Mouse (Mus musculus) myocyte (in vitro differentiated cells): ENCODE measurements at regions not wholly inside any gene's neighbourhood (a gene's known extent, or its start where the extent isn't known, plus 50 kb on each side); places are given as distances from the start of the nearest gene placed in this dataset.

Experiments
- H3K27me3 ChIP-seq: one replicate; pipeline ENCODE4 v1.6.1; 2011; ENCODE audit not compliant: control insufficient read depth, insufficient read depth, insufficient read length
- H3K36me3 ChIP-seq: one replicate; pipeline ENCODE4 v1.6.1; 2011; ENCODE audit not compliant: control insufficient read depth, insufficient read depth
- H3K4me2 ChIP-seq: one replicate; pipeline ENCODE4 v1.6.1; 2011; ENCODE audit warnings: low read depth, control low read depth
- H3K4me3 ChIP-seq: one replicate; pipeline ENCODE4 v1.5.1; 2011; ENCODE audit warnings: mild to moderate bottlenecking, control low read depth, moderate library complexity
- H3K79me2 ChIP-seq: one replicate; pipeline ENCODE4 v1.6.1; 2011; ENCODE audit not compliant: control insufficient read depth, insufficient read depth
- H3ac ChIP-seq: one replicate; pipeline ENCODE4 v1.6.1; 2011; ENCODE audit not compliant: control insufficient read depth, insufficient read length
- CEBPB ChIP-seq: IDR thresholded peaks from 2 replicates; pipeline ENCODE4 v1.6.1; 2011; ENCODE audit warnings: mild to moderate bottlenecking, moderate library complexity; ENCODE audit not compliant: poor library complexity, insufficient read depth, severe bottlenecking
- E2F4 ChIP-seq: IDR thresholded peaks from one replicate; pipeline ENCODE4 v1.6.1; 2011; ENCODE audit warnings: mild to moderate bottlenecking, control low read depth, moderate library complexity; ENCODE audit not compliant: insufficient read depth
- MAX ChIP-seq: IDR thresholded peaks from one replicate; pipeline ENCODE4 v1.6.1; 2011; ENCODE audit warnings: low read depth, mild to moderate bottlenecking, control low read depth
- MYOD1 ChIP-seq, 3 experiments: IDR thresholded peaks; one replicate each; pipeline ENCODE4 v1.6.1; 2011; ENCODE audit warnings: control low read depth in 2 of 3, low read depth in 2 of 3, mild to moderate bottlenecking in 2 of 3, moderate library complexity in 1 of 3; ENCODE audit not compliant: insufficient read length in 2 of 3, control insufficient read depth in 1 of 3
- MYOG ChIP-seq, 3 experiments: IDR thresholded peaks; one replicate each; pipeline ENCODE4 v1.6.1; 2011; ENCODE audit warnings: control low read depth in 2 of 3, low read depth in 2 of 3, mild to moderate bottlenecking in 2 of 3; ENCODE audit not compliant: insufficient read length in 2 of 3, control insufficient read depth in 1 of 3, insufficient read depth in 1 of 3
- POLR2A ChIP-seq: IDR thresholded peaks from one replicate; pipeline ENCODE4 v1.6.1; 2011; ENCODE audit warnings: low read depth, mild to moderate bottlenecking, control low read depth, moderate library complexity; ENCODE audit not compliant: insufficient read length
- POLR2AphosphoS2 ChIP-seq: IDR thresholded peaks from one replicate; pipeline ENCODE4 v1.6.1; 2011; ENCODE audit warnings: low read depth, control low read depth; ENCODE audit not compliant: insufficient read length
- REST ChIP-seq: IDR thresholded peaks from one replicate; pipeline ENCODE4 v1.6.1; 2011; ENCODE audit warnings: mild to moderate bottlenecking, control low read depth, moderate library complexity; ENCODE audit not compliant: insufficient read depth, insufficient read length
- SRF ChIP-seq: IDR thresholded peaks from one replicate; pipeline ENCODE4 v1.6.1; 2011; ENCODE audit warnings: low read depth; ENCODE audit not compliant: control insufficient read depth, insufficient read length
- TCF12 ChIP-seq: IDR thresholded peaks from one replicate; pipeline ENCODE4 v1.6.1; 2011; ENCODE audit warnings: mild to moderate bottlenecking, control low read depth; ENCODE audit not compliant: poor library complexity, insufficient read depth, severe bottlenecking
- TCF3 ChIP-seq: IDR thresholded peaks from one replicate; pipeline ENCODE4 v1.6.1; 2011; ENCODE audit warnings: low read depth, control low read depth; ENCODE audit not compliant: insufficient read length
- USF1 ChIP-seq: IDR thresholded peaks from one replicate; pipeline ENCODE4 v1.6.1; 2011; ENCODE audit warnings: low read depth, mild to moderate bottlenecking, control low read depth, moderate library complexity

DNA sequence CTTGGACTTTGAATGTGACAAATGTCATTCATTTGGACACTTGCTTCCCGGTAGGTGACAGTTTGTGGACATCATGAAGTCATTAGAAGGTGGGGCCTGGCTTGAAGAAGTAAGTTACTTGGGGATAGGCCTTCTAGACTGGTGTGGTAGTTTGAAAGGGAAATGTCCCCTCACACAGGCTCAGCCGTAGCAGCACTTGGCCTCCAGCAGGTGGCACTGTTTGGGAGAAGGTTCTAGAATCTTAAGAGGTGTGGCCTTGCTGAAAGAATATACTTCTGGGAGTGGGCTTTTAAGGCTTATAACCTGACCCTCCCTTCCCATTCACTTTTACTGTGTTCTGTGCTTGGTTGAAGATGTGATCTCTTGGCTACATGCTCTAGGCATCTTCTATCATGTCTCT lies 331.5 kb upstream of the Tmem132c start:
- Histone ChIP-seq H3K79me2 (no peaks in the 10 kb centered on the region), H3K36me3 (no peaks in the 10 kb centered on the region), H3ac (no peak overlapping the region), H3K27me3 (no peaks in the 10 kb centered on the region), H3K4me2 (no peak overlapping the region), H3K4me3 (no peak overlapping the region)
- no peak for TF ChIP-seq MYOD1 (IDR thresholded peaks at IDR 0.05; ENCODE audit: control insufficient read depth in 1 of 3, insufficient read length in 2 of 3, low read depth in 2 of 3)
- no peak for TF ChIP-seq CEBPB
- TF ChIP-seq POLR2A = no peak
- TF ChIP-seq E2F4 = no peak
- no peak for TF ChIP-seq REST
- TF ChIP-seq MAX = no peak
- no peak for TF ChIP-seq POLR2AphosphoS2
- TF ChIP-seq USF1 = no peak
- TF ChIP-seq TCF3 = no peak
- no peak for TF ChIP-seq MYOG (IDR thresholded peaks at IDR 0.05; ENCODE audit: control insufficient read depth in 1 of 3, insufficient read depth in 1 of 3, insufficient read length in 2 of 3, low read depth in 2 of 3)
- TF ChIP-seq SRF = no peak
- TF ChIP-seq TCF12 = no peak

DNA sequence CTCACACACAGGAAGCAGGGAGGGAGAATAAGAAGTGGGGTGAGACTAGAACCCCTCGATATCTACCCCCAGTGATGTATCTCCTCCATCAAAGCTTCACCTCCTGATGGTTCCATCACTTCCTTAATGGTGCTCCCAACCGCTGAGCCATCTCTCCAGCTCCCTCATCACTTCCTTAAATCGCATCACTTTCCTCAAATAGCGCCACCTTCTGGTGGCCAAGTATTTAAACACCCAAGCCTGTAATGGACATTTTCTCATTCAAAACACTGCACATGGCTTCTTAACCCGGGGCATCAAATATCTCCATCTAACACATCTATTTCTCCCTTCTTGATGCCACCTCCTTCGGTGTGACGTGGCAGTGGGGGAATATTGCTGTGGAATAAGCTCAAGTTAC lies 324.3 kb upstream of the Tmem132c start:
- Histone ChIP-seq H3K27me3 (no peaks in the 10 kb centered on the region), H3K4me3 (no peak overlapping the region), H3K36me3 (no peaks in the 10 kb centered on the region), H3K79me2 (no peaks in the 10 kb centered on the region), H3ac (no peak overlapping the region), H3K4me2 (no peak overlapping the region)
- TF ChIP-seq SRF (no peak), E2F4 (no peak)

DNA sequence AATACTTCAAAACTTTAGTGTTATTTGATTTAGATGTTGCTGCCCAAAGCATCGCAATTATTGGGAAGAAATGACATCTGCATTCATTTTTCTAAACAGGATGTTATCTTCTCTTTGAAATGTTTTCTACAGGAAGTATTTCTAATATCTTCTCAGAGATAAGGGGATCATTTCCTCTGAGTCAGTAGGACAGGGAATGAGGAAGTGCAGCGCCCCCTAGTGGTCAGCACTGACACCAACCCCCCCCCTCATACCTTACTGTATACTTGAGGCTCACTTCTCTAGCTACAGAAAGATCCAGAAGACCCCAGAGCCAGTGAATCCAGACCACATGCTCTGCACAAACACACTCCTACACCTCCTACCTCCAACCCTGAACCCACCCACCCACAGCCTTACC lies 308.1 kb upstream of the Tmem132c start:
- Histone ChIP-seq H3K36me3 (no peaks in the 10 kb centered on the region), H3K27me3 (no peaks in the 10 kb centered on the region), H3K4me3 (no peak overlapping the region), H3K79me2 (no peaks in the 10 kb centered on the region), H3K4me2 (no peak overlapping the region), H3ac (no peak overlapping the region)
- TF ChIP-seq SRF = no peak
- TF ChIP-seq MYOG (IDR thresholded peaks at IDR 0.05; ENCODE audit: control insufficient read depth in 1 of 3, insufficient read depth in 1 of 3, insufficient read length in 2 of 3, low read depth in 2 of 3) = no peak
- no peak for TF ChIP-seq REST
- no peak for TF ChIP-seq MAX
- TF ChIP-seq CEBPB = no peak
- no peak for TF ChIP-seq TCF12
- no peak for TF ChIP-seq POLR2A
- no peak for TF ChIP-seq POLR2AphosphoS2
- TF ChIP-seq MYOD1 (IDR thresholded peaks at IDR 0.05; ENCODE audit: control insufficient read depth in 1 of 3, insufficient read length in 2 of 3, low read depth in 2 of 3) = no peak
- no peak for TF ChIP-seq USF1
- no peak for TF ChIP-seq TCF3
- TF ChIP-seq E2F4 = no peak

DNA sequence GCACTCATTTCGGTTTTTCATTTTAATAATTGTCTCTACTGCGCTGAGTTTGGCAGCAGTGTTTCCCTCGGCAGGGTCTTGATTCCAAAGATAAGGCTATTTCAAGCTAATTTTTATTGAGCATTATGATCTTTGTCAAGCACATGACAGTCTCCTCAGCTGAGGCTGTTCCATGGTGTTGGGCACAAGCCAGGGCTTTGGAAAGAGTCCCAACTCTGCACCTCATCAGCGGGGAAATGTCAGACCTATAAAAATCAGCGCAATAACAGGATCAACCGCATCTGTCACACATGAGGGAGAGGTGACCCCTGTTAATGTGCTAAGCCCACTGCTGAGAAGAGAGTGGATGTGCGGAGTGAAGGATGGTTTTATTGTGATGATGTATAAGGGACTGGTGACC lies 296.7 kb upstream of the Tmem132c start:
- Histone ChIP-seq H3K27me3 (no peaks in the 10 kb centered on the region), H3K36me3 (no peaks in the 10 kb centered on the region), H3K4me2 (no peak overlapping the region), H3K4me3 (no peak overlapping the region), H3K79me2 (no peaks in the 10 kb centered on the region), H3ac (no peak overlapping the region)
- TF ChIP-seq TCF3 = no peak
- no peak for TF ChIP-seq POLR2A
- TF ChIP-seq MYOD1 (IDR thresholded peaks at IDR 0.05; ENCODE audit: control insufficient read depth in 1 of 3, insufficient read length in 2 of 3, low read depth in 2 of 3) = no peak

DNA sequence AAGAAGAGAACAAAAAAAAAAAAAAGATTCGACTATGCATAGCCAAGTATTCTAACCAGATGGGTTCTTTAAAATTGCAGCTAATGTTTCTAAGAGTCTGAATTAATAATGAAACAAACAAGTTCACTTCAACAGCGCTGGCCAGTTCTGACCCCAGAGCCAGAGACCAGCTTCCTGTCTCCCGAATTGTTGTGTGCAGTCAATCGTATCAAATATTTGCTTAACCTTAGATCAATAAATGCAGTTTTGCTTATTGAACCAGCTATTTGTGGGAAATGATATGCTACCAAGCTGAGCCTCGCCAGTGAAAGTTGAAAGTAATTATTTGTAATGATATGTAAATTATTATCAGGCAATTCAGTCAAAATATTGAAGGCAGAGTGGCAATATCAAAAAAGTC lies 287.4 kb upstream of the Tmem132c start:
- H3ac ChIP-seq = no peak overlapping the region
- no peak overlapping the region for H3K4me3 ChIP-seq
- H3K36me3 ChIP-seq = no peaks in the 10 kb centered on the region
- TF ChIP-seq SRF (no peak), MYOG (IDR thresholded peaks at IDR 0.05; ENCODE audit: control insufficient read depth in 1 of 3, insufficient read depth in 1 of 3, insufficient read length in 2 of 3, low read depth in 2 of 3) (no peak)
- no peaks in the 10 kb centered on the region for H3K79me2 ChIP-seq
- no peaks in the 10 kb centered on the region for H3K27me3 ChIP-seq
- no peak overlapping the region for H3K4me2 ChIP-seq

DNA sequence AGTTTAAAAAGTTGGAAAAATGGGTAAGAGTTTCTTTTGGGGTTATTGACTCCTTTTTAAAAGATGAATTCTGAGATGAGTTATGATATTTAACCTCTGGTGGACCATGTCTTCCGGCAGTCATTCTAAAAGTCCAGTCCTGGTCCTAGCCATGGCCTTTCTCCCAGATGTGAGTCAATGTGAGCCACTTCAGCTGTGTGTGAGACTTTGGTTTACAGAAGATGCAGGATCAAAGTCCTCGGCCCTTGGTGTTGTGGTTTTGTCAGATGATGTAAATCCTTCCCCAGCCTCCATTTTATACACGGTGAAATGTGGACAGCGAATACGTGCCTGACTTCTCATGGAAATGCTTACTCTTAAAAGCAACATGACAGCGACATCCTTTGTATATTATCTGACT lies 287.0 kb upstream of the Tmem132c start:
- TF ChIP-seq REST (no peak), MYOG (IDR thresholded peaks at IDR 0.05; ENCODE audit: control insufficient read depth in 1 of 3, insufficient read depth in 1 of 3, insufficient read length in 2 of 3, low read depth in 2 of 3) (no peak), TCF3 (no peak), USF1 (no peak)
- H3K4me2 ChIP-seq = no peak overlapping the region
- H3K4me3 ChIP-seq = no peak overlapping the region
- H3ac ChIP-seq = no peak overlapping the region
- no peaks in the 10 kb centered on the region for H3K27me3 ChIP-seq
- no peaks in the 10 kb centered on the region for H3K36me3 ChIP-seq
- no peaks in the 10 kb centered on the region for H3K79me2 ChIP-seq
